Mouse (Mus musculus): Measurements from ENCODE around the gene Ntm.

Ntm gene

GRCm38 (mm10) chr9:29802071-29802705, 160.8 kb downstream of the Ntm start:
- DNase-seq (ENCODE audit: low read depth): no peak

- DNase-seq (ENCODE audit: low read depth): no peak
Measured at GRCm38 (mm10) chr9:29796281-29796680, 166.7 kb downstream of the Ntm start.

- no peak for DNase-seq (ENCODE audit: low read depth)
Measured at GRCm38 (mm10) chr9:29791199-29791915, 171.6 kb downstream of the Ntm start.

- DNase-seq (ENCODE audit: low read depth): no peak
Measured at GRCm38 (mm10) chr9:29790017-29790416, 172.9 kb downstream of the Ntm start.

GRCm38 (mm10) chr9:29788855-29789254, 174.1 kb downstream of the Ntm start:
- DNase-seq (ENCODE audit: low read depth): no peak

GRCm38 (mm10) chr9:29787408-29787807, 175.5 kb downstream of the Ntm start:
- no peak for DNase-seq (ENCODE audit: low read depth)

GRCm38 (mm10) chr9:29782697-29783096, 180.2 kb downstream of the Ntm start:
- DNase-seq (ENCODE audit: low read depth): no peak

GRCm38 (mm10) chr9:29779739-29780138, 183.2 kb downstream of the Ntm start:
- DNase-seq (ENCODE audit: low read depth): no peak

GRCm38 (mm10) chr9:29776951-29777350, 186.0 kb downstream of the Ntm start:
- DNase-seq (ENCODE audit: low read depth): no peak

GRCm38 (mm10) chr9:29776542-29776941, 186.4 kb downstream of the Ntm start:
- no peak for DNase-seq (ENCODE audit: low read depth)

GRCm38 (mm10) chr9:29776030-29776429, 186.9 kb downstream of the Ntm start:
- DNase-seq (ENCODE audit: low read depth): no peak

- no peak for DNase-seq (ENCODE audit: low read depth)
Measured at GRCm38 (mm10) chr9:29772625-29773388, 190.1 kb downstream of the Ntm start.

- no peak for DNase-seq (ENCODE audit: low read depth)
Measured at GRCm38 (mm10) chr9:29771870-29772269, 191.1 kb downstream of the Ntm start.

- DNase-seq (ENCODE audit: low read depth): no peak
Measured at GRCm38 (mm10) chr9:29771071-29771785, 191.7 kb downstream of the Ntm start.

GRCm38 (mm10) chr9:29769361-29769760, 193.6 kb downstream of the Ntm start:
- no peak for DNase-seq (ENCODE audit: low read depth)

GRCm38 (mm10) chr9:29765990-29766980, 196.7 kb downstream of the Ntm start:
- DNase-seq (ENCODE audit: low read depth): no peak

- no peak for DNase-seq (ENCODE audit: low read depth)
Measured at GRCm38 (mm10) chr9:29763338-29763737, 199.6 kb downstream of the Ntm start.

GRCm38 (mm10) chr9:29761952-29762586, 200.9 kb downstream of the Ntm start:
- no peak for DNase-seq (ENCODE audit: low read depth)

- no peak for DNase-seq (ENCODE audit: low read depth)
Measured at GRCm38 (mm10) chr9:29761511-29761910, 201.4 kb downstream of the Ntm start.

- no peak for DNase-seq (ENCODE audit: low read depth)
Measured at GRCm38 (mm10) chr9:29759940-29760339, 203.0 kb downstream of the Ntm start.

- DNase-seq (ENCODE audit: low read depth): no peak
Measured at GRCm38 (mm10) chr9:29759060-29759459, 203.9 kb downstream of the Ntm start.
